Mouse (Mus musculus) small intestine, adult 2 months (tissue): Measurements from ENCODE around the gene Trim67.

Experiments
- CTCF ChIP-seq: fragments of 200-500 bp; IDR thresholded peaks from 2 replicates; pipeline ENCODE4 v1.5.1; 2012; ENCODE audit warnings: low read depth, mild to moderate bottlenecking, control low read depth, inconsistent platforms, low read length, moderate library complexity, mixed read lengths; ENCODE audit not compliant: insufficient replicate concordance, insufficient read length; ENCODE audit errors: extremely low read depth
- POLR2A ChIP-seq: fragments of 200-500 bp; IDR thresholded peaks from 2 replicates; pipeline ENCODE4 v1.6.1; 2012; ENCODE audit warnings: low read depth, mild to moderate bottlenecking, control low read depth, inconsistent platforms, low read length, moderate library complexity

DNA sequence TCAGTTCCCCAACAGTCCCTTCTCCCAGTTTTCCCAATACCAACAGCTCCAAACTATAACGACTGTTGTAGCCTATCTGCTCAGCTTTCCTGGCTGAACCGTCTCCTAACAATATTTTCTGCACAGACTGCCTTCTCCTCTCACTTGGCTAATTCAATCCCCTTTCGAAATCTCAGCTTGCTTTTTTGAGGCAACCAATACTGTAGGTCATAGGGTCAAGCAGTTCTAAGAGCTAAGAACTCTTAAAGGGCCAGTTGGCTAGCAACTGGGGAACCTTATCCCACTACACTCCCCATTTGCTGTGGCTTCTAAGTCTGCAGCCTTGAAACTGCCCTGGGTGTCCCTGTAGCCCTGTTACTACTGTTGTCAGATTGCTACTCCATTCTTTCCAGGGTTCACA lies 52.2 kb downstream of the Trim67 start:
- TF ChIP-seq POLR2A = no peak
- TF ChIP-seq CTCF = no peak
